Mouse (Mus musculus) embryonic facial prominence, embryonic 14.5 days (tissue): ENCODE measurements around the gene Ngef. TPM values are rescaled to one million over a fixed set of nuclear protein-coding genes. Genes with fewer than 3 reads are reported as not detected.
A peak's percentile ranks its signal among the peaks of the same experiment; 100 is the strongest.

Experiments
- ATAC-seq: fragments of 200-750 bp; cut with Nextera tagmentation; 2 replicates; pipeline ENCODE4 v1.8.0; 2017; ENCODE audit warnings: low read depth, moderate number of reproducible peaks, moderate TSS enrichment
- DNase-seq: peaks from one replicate; pipeline ENCODE4 v3.0.0-alpha.2; 2015; ENCODE audit warnings: low spot score
- H3K27ac ChIP-seq: fragments of 300-500 bp; sonication (generic); replicated peaks from 2 replicates; pipeline ENCODE4 v1.5.1; 2014; ENCODE audit warnings: low read depth, mild to moderate bottlenecking, low read length, moderate library complexity
- H3K27me3 ChIP-seq: fragments of 300-500 bp; sonication (generic); replicated peaks from 2 replicates; pipeline ENCODE4 v1.6.1; 2014; ENCODE audit warnings: low read length; ENCODE audit not compliant: control insufficient read depth, insufficient read depth
- H3K36me3 ChIP-seq: fragments of 300-500 bp; sonication (generic); 2 replicates; pipeline ENCODE4 v1.6.1; 2014; ENCODE audit warnings: low read length, mixed read lengths; ENCODE audit not compliant: control insufficient read depth, insufficient read depth
- H3K4me1 ChIP-seq: fragments of 300-500 bp; sonication (generic); 2 replicates; pipeline ENCODE4 v1.6.1; 2014; ENCODE audit warnings: antibody characterized with exemption, low read length; ENCODE audit not compliant: control insufficient read depth, insufficient read depth
- H3K4me2 ChIP-seq: fragments of 300-500 bp; sonication (generic); 2 replicates; pipeline ENCODE4 v1.6.1; 2014; ENCODE audit warnings: low read depth, mild to moderate bottlenecking, low read length, moderate library complexity, mixed read lengths
- H3K4me3 ChIP-seq: fragments of 300-500 bp; sonication (generic); 2 replicates; pipeline ENCODE4 v1.5.1; 2014; ENCODE audit warnings: low read depth, mild to moderate bottlenecking, low read length
- H3K9ac ChIP-seq: fragments of 300-500 bp; sonication (generic); 2 replicates; pipeline ENCODE4 v1.6.1; 2014; ENCODE audit warnings: low read depth, mild to moderate bottlenecking, low read length, moderate library complexity, mixed read lengths
- H3K9me3 ChIP-seq: fragments of 300-500 bp; sonication (generic); 2 replicates; pipeline ENCODE4 v1.6.1; 2016; ENCODE audit warnings: low read length; ENCODE audit not compliant: control insufficient read depth
- WGBS: fragments of 180-500 bp; shearing (Covaris S2); extraction: QIAGEN DNeasy Blood & Tissue Kit; methylation state at CpG from one replicate; pipeline ENCODE4 v1.1.7; 2014; 5-methylcytosine and 5-hydroxymethylcytosine counted together
- polyA plus RNA-seq: library from polyadenylated mRNA; unstranded; fragments of >200 nt; fragmentation: Nextera tagmentation; extraction: Ambion mirVana; gene quantifications from 2 replicates; pipeline ENCODE4 v1.2.1, GENCODE M21; 2014

The Ngef gene
- polyA plus RNA-seq, 1 experiment from 2014 or later = 2.5 TPM

- H3K4me2 ChIP-seq = no peak overlapping the region
- H3K27me3 ChIP-seq = no peaks in the 10 kb centered on the region
- no peaks in the 10 kb centered on the region for H3K4me1 ChIP-seq
- no peak overlapping the region for H3K4me3 ChIP-seq
- ATAC-seq (no peak), DNase-seq (no peak)
- H3K9me3 ChIP-seq = no peaks in the 10 kb centered on the region
- H3K27ac ChIP-seq = no peak overlapping the region
- no peak overlapping the region for H3K9ac ChIP-seq
- H3K36me3 ChIP-seq = no peaks in the 10 kb centered on the region
- 35% methylated on average over 7 of the region's 7 CpGs for WGBS
Observed at GRCm38 (mm10) chr1:87541614-87542013, 32.1 kb downstream of the Ngef start.

- H3K27me3 ChIP-seq = no peaks in the 10 kb centered on the region
- H3K36me3 ChIP-seq = no peaks in the 10 kb centered on the region
- no peak overlapping the region for H3K9ac ChIP-seq
- H3K27ac ChIP-seq = no peak overlapping the region
- H3K9me3 ChIP-seq = no peaks in the 10 kb centered on the region
- no peak overlapping the region for H3K4me2 ChIP-seq
- DNase-seq = no peak
- WGBS = 93% methylated on average over 1 of the region's 1 CpGs
- no peak for ATAC-seq
- H3K4me1 ChIP-seq = no peaks in the 10 kb centered on the region
- no peak overlapping the region for H3K4me3 ChIP-seq
Observed at GRCm38 (mm10) chr1:87537008-87537407, 36.7 kb downstream of the Ngef start.

GRCm38 (mm10) chr1:87534118-87534517 lies 39.6 kb downstream of the Ngef start:
- Histone ChIP-seq H3K4me3 (no peak overlapping the region), H3K9me3 (no peaks in the 10 kb centered on the region), H3K36me3 (no peaks in the 10 kb centered on the region), H3K27me3 (no peaks in the 10 kb centered on the region), H3K4me2 (no peak overlapping the region), H3K27ac (no peak overlapping the region), H3K9ac (no peak overlapping the region), H3K4me1 (no peaks in the 10 kb centered on the region)
- DNase-seq (no peak), ATAC-seq (no peak)
- WGBS = 93% methylated on average over 3 of the region's 3 CpGs

- DNase-seq (no peak), ATAC-seq (no peak)
- Histone ChIP-seq H3K27ac (no peak overlapping the region), H3K4me2 (no peak overlapping the region), H3K9ac (no peak overlapping the region), H3K36me3 (no peaks in the 10 kb centered on the region), H3K27me3 (no peaks in the 10 kb centered on the region), H3K4me3 (no peak overlapping the region), H3K4me1 (no peaks in the 10 kb centered on the region), H3K9me3 (no peaks in the 10 kb centered on the region)
- WGBS = 68% methylated on average over 4 of the region's 4 CpGs
Observed at GRCm38 (mm10) chr1:87532346-87532745, 41.3 kb downstream of the Ngef start.

- WGBS = 58% methylated on average over 9 of the region's 9 CpGs
- H3K9me3 ChIP-seq = no peaks in the 10 kb centered on the region
- no peak overlapping the region for H3K9ac ChIP-seq
- H3K4me1 ChIP-seq = no peaks in the 10 kb centered on the region
- H3K27me3 ChIP-seq = no peaks in the 10 kb centered on the region
- no peak overlapping the region for H3K4me2 ChIP-seq
- no peaks in the 10 kb centered on the region for H3K36me3 ChIP-seq
- no peak overlapping the region for H3K27ac ChIP-seq
- no peak for DNase-seq
- ATAC-seq = peak; percentile 33; the same call in 1 of the 2 replicates
- H3K4me3 ChIP-seq = no peak overlapping the region
Observed at GRCm38 (mm10) chr1:87527191-87527590, 46.5 kb downstream of the Ngef start.

GRCm38 (mm10) chr1:87525041-87525440 lies 48.6 kb downstream of the Ngef start:
- 90% methylated on average over 7 of the region's 7 CpGs for whole genome bisulfite sequencing

GRCm38 (mm10) chr1:87521523-87521922 lies 52.1 kb downstream of the Ngef start:
- no peaks in the 10 kb centered on the region for H3K27me3 ChIP-seq

More at GRCm38 (mm10) chr1:87525041-87525440, 48.6 kb downstream of the Ngef start:
- no peak for DNase-seq
- Histone ChIP-seq H3K36me3 (no peaks in the 10 kb centered on the region), H3K4me2 (no peak overlapping the region), H3K9me3 (no peaks in the 10 kb centered on the region), H3K4me1 (no peaks in the 10 kb centered on the region), H3K27me3 (no peaks in the 10 kb centered on the region), H3K9ac (no peak overlapping the region), H3K27ac (no peak overlapping the region), H3K4me3 (no peak overlapping the region)
- ATAC-seq = no peak

GRCm38 (mm10) chr1:87520467-87520866 lies 53.2 kb downstream of the Ngef start:
- Histone ChIP-seq H3K4me2 (peak overlapping the region; percentile 36; the same call in 1 of the 2 replicates), H3K9me3 (no peaks in the 10 kb centered on the region), H3K36me3 (no peaks in the 10 kb centered on the region)

More at GRCm38 (mm10) chr1:87521523-87521922, 52.1 kb downstream of the Ngef start:
- no peak overlapping the region for H3K4me2 ChIP-seq
- no peak overlapping the region for H3K9ac ChIP-seq
- no peaks in the 10 kb centered on the region for H3K4me1 ChIP-seq
- no peaks in the 10 kb centered on the region for H3K36me3 ChIP-seq
- H3K9me3 ChIP-seq = no peaks in the 10 kb centered on the region
- H3K27ac ChIP-seq = no peak overlapping the region
- WGBS = 58% methylated on average over 1 of the region's 1 CpGs
- no peak for DNase-seq
- no peak overlapping the region for H3K4me3 ChIP-seq
- ATAC-seq = no peak

GRCm38 (mm10) chr1:87510845-87511244 lies 62.8 kb downstream of the Ngef start:
- Histone ChIP-seq H3K9me3 (no peaks in the 10 kb centered on the region), H3K27ac (no peak overlapping the region), H3K36me3 (no peaks in the 10 kb centered on the region), H3K4me3 (peak overlapping the region; percentile 65; the same call in 1 of the 2 replicates), H3K4me1 (0 out of 2 replicates have a peak, but pooled peaks cover 4% of the 10 kb centered on the region), H3K9ac (no peak overlapping the region), H3K4me2 (peak overlapping the region; percentile 100), H3K27me3 (peaks cover 44% of the 10 kb centered on the region)
- ATAC-seq (no peak), DNase-seq (no peak)
- WGBS = 25% methylated on average over 5 of the region's 5 CpGs

More at GRCm38 (mm10) chr1:87520467-87520866, 53.2 kb downstream of the Ngef start:
- no peak overlapping the region for H3K27ac ChIP-seq
- DNase-seq = no peak
- no peak overlapping the region for H3K4me3 ChIP-seq
- H3K27me3 ChIP-seq = no peaks in the 10 kb centered on the region
- no peak for ATAC-seq
- H3K9ac ChIP-seq = no peak overlapping the region
- no peaks in the 10 kb centered on the region for H3K4me1 ChIP-seq
